Mouse (Mus musculus) lung, adult 2 months (tissue): ENCODE measurements at regions not wholly inside any gene's neighbourhood (a gene's known extent, or its start where the extent isn't known, plus 50 kb on each side); places are given as distances from the start of the nearest gene placed in this dataset.

Experiments used
- CTCF ChIP-seq: fragments of 200-500 bp; IDR thresholded peaks from 2 replicates; pipeline ENCODE4 v1.5.1; 2011; ENCODE audit warnings: mild to moderate bottlenecking, low read length, control low read depth; ENCODE audit not compliant: insufficient read depth
- POLR2A ChIP-seq: fragments of 200-500 bp; IDR thresholded peaks from 2 replicates; pipeline ENCODE4 v1.6.1; 2011; ENCODE audit warnings: low read depth, mild to moderate bottlenecking, control low read depth, low read length, borderline replicate concordance; ENCODE audit errors: extremely low read depth

DNA sequence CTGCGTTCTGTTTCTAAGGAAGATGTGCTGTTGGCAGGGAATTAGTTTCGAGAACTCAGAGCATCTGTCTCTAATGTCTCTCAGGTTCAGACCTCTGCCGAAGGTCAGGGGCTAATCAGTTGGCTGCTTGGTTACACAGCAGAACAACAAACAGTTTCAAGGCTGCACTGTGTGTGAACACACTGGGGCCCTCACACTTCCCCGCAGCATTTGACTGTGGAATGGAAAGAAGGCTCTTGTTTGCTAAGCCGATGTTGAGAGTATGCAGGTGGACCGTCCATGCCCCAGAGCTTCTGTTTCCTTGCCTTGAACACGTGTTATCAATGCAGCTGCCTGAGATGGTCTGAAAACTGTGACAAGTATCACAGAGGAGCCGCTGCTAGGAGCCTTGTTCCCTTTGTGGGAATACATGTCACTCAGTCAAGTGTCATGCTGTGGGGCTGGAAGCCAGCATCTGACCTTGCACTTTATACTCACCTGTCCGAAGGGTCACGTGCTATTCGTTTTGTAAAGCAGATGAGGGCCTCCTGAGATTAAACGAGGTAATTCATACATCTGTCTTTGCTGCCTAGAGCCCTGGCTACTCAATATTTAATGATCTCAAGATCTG lies 141.0 kb upstream of the Ankrd50 start:
- no peak for TF ChIP-seq CTCF
- no peak for TF ChIP-seq POLR2A
